Mouse (Mus musculus): ENCODE results near the gene Sod1.
"Not testable (repeated sequence)": the region's sequence is repeated elsewhere in the genome, so short reads cannot be mapped to it uniquely, and the experiment has no call there.

The Sod1 gene

DNA sequence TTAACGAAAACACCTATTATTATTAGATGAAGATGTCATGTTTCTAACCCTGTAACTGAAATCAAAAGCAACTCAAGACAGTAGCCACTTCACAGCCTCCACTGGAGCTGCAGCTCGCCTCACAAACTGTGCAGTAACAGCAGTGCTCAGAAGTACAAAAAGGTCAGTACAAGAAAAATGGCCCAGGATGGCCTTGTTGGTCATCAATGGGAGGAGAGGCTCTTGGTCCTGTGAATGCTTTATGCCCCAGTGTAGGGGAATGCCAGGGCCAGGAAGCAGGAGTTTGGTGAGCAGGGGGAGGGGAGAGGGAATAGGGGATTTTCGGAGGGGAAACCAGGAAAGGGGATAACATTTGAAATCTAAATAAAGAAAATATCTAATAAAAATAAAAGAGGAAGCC is 30.7 kb downstream of the Sod1 start:
- in situ Hi-C loops (cut with MboI, MseI): not testable (repeated sequence)

GRCm38 (mm10) chr16:90252521-90252920 is 32.0 kb downstream of the Sod1 start:
- in situ Hi-C loops (cut with MboI, MseI): no loop called here

GRCm38 (mm10) chr16:90258950-90259349 is 38.4 kb downstream of the Sod1 start:
- in situ Hi-C loops (cut with MboI, MseI): no loop called here

DNA sequence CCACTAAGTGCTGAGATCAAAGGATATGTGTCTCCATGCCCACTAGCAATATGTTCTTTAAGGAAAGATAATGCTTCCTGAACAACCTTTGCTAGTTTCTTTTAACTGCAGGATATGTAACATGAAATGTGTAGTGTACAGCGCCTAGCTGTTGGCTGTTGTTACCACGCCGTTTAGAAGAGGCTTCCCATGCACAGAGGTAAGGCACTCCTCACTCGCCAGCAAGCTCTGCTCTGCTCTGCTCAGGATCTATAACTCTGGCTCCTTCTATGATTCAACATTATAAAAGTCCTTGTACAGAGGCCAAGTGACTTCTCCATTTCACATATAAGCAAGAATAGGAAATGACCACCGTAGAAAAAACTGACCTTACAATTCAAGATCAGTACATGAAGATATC is 39.1 kb downstream of the Sod1 start:
- in situ Hi-C loops (cut with MboI, MseI): no loop called here

DNA sequence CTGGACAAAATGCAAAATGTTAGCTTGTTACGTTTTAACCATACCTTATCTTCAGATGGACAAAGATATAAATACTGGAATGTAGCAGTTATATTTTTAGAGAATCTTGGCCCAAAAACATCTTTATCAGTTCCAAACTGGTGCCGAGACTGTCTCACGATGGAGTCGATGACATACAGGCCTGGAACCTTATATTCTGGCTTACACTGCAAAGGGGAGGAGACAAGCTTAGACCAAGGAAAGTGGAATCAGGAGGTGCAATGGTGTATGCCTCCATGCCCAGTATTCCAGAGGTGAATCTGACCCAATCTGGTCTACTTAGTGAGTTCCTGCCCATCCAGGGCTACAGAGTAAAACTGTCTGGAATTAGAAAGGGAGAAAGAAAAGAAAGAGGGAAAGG is 39.5 kb downstream of the Sod1 start:
- in situ Hi-C loops (cut with MboI, MseI): no loop called here

GRCm38 (mm10) chr16:90261791-90262190 is 41.2 kb downstream of the Sod1 start:
- in situ Hi-C loops (cut with MboI, MseI): no loop called here

GRCm38 (mm10) chr16:90264021-90264420 is 43.5 kb downstream of the Sod1 start:
- in situ Hi-C loops (cut with MboI, MseI): no loop called here

- in situ Hi-C loops (cut with MboI, MseI): no loop called here
These were observed 44.6 kb downstream of the Sod1 start for GRCm38 (mm10) chr16:90265106-90265505.

DNA sequence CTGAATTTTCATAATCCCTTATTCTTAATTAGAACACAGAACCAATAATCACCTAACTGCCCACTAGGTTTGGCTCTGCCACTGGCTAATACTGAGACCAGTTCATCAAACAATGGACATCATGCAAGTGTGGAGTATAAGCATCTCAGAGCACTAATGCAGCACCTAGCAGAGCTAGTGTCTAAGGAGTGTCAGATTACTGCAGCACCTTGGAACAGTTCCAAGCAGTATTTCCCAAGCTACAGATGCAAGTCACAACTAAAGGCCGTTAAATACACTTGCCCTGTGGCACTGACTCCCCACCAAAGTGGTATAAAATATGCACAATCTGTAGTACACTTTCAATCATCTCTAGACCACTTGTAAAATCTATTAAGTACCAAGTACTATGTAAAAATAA is 46.0 kb downstream of the Sod1 start:
- in situ Hi-C loops (cut with MboI, MseI): no loop called here

GRCm38 (mm10) chr16:90275521-90275920 is 55.0 kb downstream of the Sod1 start:
- in situ Hi-C loops (cut with MboI, MseI): no loop called here
